Mouse (Mus musculus): ENCODE results near the gene C1rb. TPM values are rescaled to one million over a fixed set of nuclear protein-coding genes. Genes with fewer than 3 reads are reported as not detected.
A peak's percentile ranks its signal among the peaks of the same experiment; 100 is the strongest.

C1rb gene
- total and polyA plus RNA-seq, 3 experiments, result not detected

GRCm38 (mm10) chr6:124630763-124631162 lies 60.7 kb downstream of the C1rb start:
- peak overlapping the region; percentile 75 for H3K4me2 ChIP-seq (ENCODE audit: insufficient read depth, low read depth, poor library complexity, severe bottlenecking)
- no peak overlapping the region for H3K9ac ChIP-seq (ENCODE audit: insufficient read depth, low read depth)
- no peaks in the 10 kb centered on the region for H3K36me3 ChIP-seq (replicated peaks in 1 of 2; ENCODE audit: control insufficient read depth in 1 of 2, insufficient read depth in 1 of 2, low read length in 1 of 2)
- H3K27me3 ChIP-seq (replicated peaks), result no peaks in the 10 kb centered on the region
- no peak overlapping the region for H3K4me3 ChIP-seq (replicated peaks in 1 of 3; ENCODE audit: low read depth in 2 of 3, low read length in 2 of 3, poor library complexity in 1 of 3)
- H3K4me1 ChIP-seq (ENCODE audit: control insufficient read depth in 1 of 2, insufficient read depth in 2 of 2), result peaks cover 0 to 5% of the 10 kb centered on the region in 2 experiments; a peak in 1 of 4 replicates
- H3K79me2 ChIP-seq (replicated peaks; ENCODE audit: control insufficient read depth, extremely low read depth, insufficient read depth, poor library complexity, severe bottlenecking), result no peaks in the 10 kb centered on the region
- no peaks in the 10 kb centered on the region for H3K9me3 ChIP-seq (replicated peaks; ENCODE audit: low read length)
- dilution Hi-C loops (cut with MboI; ENCODE audit: extremely low pct_ligation_motif_present, extremely low pct_unique_long_range_greater_than_20kb, low sequenced_read_pairs) (no loop called here), in situ Hi-C loops (cut with MboI; ENCODE audit: low pct_ligation_motif_present, low pct_unique_long_range_greater_than_20kb, low sequenced_read_pairs) (no loop called here)
- TF ChIP-seq KAT2A (IDR thresholded peaks at IDR 0.05; ENCODE audit: insufficient replicate concordance, low read length), result no peak
- TF ChIP-seq POLR2A (IDR thresholded peaks at IDR 0.05; ENCODE audit: low read depth, low read length), result no peak
- no peak for TF ChIP-seq ZNF384 (IDR thresholded peaks at IDR 0.05; ENCODE audit: low read depth, low read length)
- no peak for TF ChIP-seq MXI1 (IDR thresholded peaks at IDR 0.05; ENCODE audit: low read depth, low read length)
- no peak for TF ChIP-seq MAX (IDR thresholded peaks at IDR 0.05; ENCODE audit: low read length)
- no peak for TF ChIP-seq MAFK (IDR thresholded peaks at IDR 0.05; ENCODE audit: insufficient replicate concordance, low read length)
- no peak for TF ChIP-seq RCOR1 (conservative IDR thresholded peaks at IDR 0.05; ENCODE audit: low read depth, low read length)
- no peak for TF ChIP-seq MYC (IDR thresholded peaks at IDR 0.05; ENCODE audit: low read depth, low read length)
- TF ChIP-seq UBTF (IDR thresholded peaks at IDR 0.05; ENCODE audit: low read depth, low read length), result no peak
- no peak for TF ChIP-seq NRF1 (IDR thresholded peaks at IDR 0.05; ENCODE audit: low read depth, low read length)
- no peak for DNase-seq (ENCODE audit: extremely low read depth)
- H3K27ac ChIP-seq (ENCODE audit: insufficient read depth, low read depth), result no peak overlapping the region

Other genes with a start within 250 kb of the C1rb start
- gene Pex5, start 155.2 kb upstream of the C1rb start, total RNA-seq (2012; rRNA removed), result 27.5 and 29.2 TPM in 2 replicates
- 24.6 and 29.9 TPM in 2 replicates for gene Pex5, start 155.2 kb upstream of the C1rb start, total RNA-seq (2014; rRNA removed)
- gene Pex5, start 155.2 kb upstream of the C1rb start, polyA plus RNA-seq (2012; ENCODE audit: insufficient read length, low read depth), result 21.2 and 22.1 TPM in 2 replicates
- 17.2 and 17.7 TPM in 2 replicates for gene Clstn3, start 105.5 kb upstream of the C1rb start, total RNA-seq (2012; rRNA removed)
- gene Clstn3, start 105.5 kb upstream of the C1rb start, total RNA-seq (2014; rRNA removed), result 20.4 and 21.4 TPM in 2 replicates
- gene Clstn3, start 105.5 kb upstream of the C1rb start, polyA plus RNA-seq (2012; ENCODE audit: insufficient read length, low read depth), result 126 and 130 TPM in 2 replicates
- 0.38 and 0.59 TPM in 2 replicates for gene C1rl, start 77.2 kb upstream of the C1rb start, total RNA-seq (2012; rRNA removed)
- 1.0 and 1.2 TPM in 2 replicates for gene C1rl, start 77.2 kb upstream of the C1rb start, total RNA-seq (2014; rRNA removed)
- gene C1rl, start 77.2 kb upstream of the C1rb start, polyA plus RNA-seq (2012; ENCODE audit: insufficient read length, low read depth), result 2.1 and 2.4 TPM in 2 replicates
- gene C1ra, start 57.9 kb upstream of the C1rb start, total RNA-seq (2012; rRNA removed), result 8.4 and 9.9 TPM in 2 replicates
- 19.8 and 20.1 TPM in 2 replicates for gene C1ra, start 57.9 kb upstream of the C1rb start, total RNA-seq (2014; rRNA removed)
- 21.9 TPM in 2 replicates for gene C1ra, start 57.9 kb upstream of the C1rb start, polyA plus RNA-seq (2012; ENCODE audit: insufficient read length, low read depth)
- gene C1s1, start 27.9 kb upstream of the C1rb start, total RNA-seq (2012; rRNA removed), result 0.55 and 0.80 TPM in 2 replicates
- gene C1s1, start 27.9 kb upstream of the C1rb start, total RNA-seq (2014; rRNA removed), result 1.3 and 1.8 TPM in 2 replicates
- 2.4 and 4.8 TPM in 2 replicates for gene C1s1, start 27.9 kb upstream of the C1rb start, polyA plus RNA-seq (2012; ENCODE audit: insufficient read length, low read depth)
- 0.08 TPM in 1 of 2 replicates, not detected in the other for gene C1s2, start 65.8 kb downstream of the C1rb start, total RNA-seq (2012; rRNA removed)
- 0.08 and 0.18 TPM in 2 replicates for gene C1s2, start 65.8 kb downstream of the C1rb start, total RNA-seq (2014; rRNA removed)
- 0.10 and 0.19 TPM in 2 replicates for gene C1s2, start 65.8 kb downstream of the C1rb start, polyA plus RNA-seq (2012; ENCODE audit: insufficient read length, low read depth)
- gene Lpcat3, start 92.7 kb downstream of the C1rb start, total RNA-seq (2012; rRNA removed), result 52.9 and 53.4 TPM in 2 replicates
- gene Lpcat3, start 92.7 kb downstream of the C1rb start, total RNA-seq (2014; rRNA removed), result 68.0 and 77.0 TPM in 2 replicates
- gene Lpcat3, start 92.7 kb downstream of the C1rb start, polyA plus RNA-seq (2012; ENCODE audit: insufficient read length, low read depth), result 86.9 and 113 TPM in 2 replicates
- gene Emg1, start 141.9 kb downstream of the C1rb start, total RNA-seq (2012; rRNA removed), result 352 and 439 TPM in 2 replicates
- 481 and 498 TPM in 2 replicates for gene Emg1, start 141.9 kb downstream of the C1rb start, total RNA-seq (2014; rRNA removed)
- gene Emg1, start 141.9 kb downstream of the C1rb start, polyA plus RNA-seq (2012; ENCODE audit: insufficient read length, low read depth), result 301 and 408 TPM in 2 replicates
- gene Phb2, start 142.0 kb downstream of the C1rb start, total RNA-seq (2012; rRNA removed), result 440 and 578 TPM in 2 replicates
- 380 and 405 TPM in 2 replicates for gene Phb2, start 142.0 kb downstream of the C1rb start, total RNA-seq (2014; rRNA removed)
- gene Phb2, start 142.0 kb downstream of the C1rb start, polyA plus RNA-seq (2012; ENCODE audit: insufficient read length, low read depth), result 623 and 694 TPM in 2 replicates
- gene Ptpn6, start 168.4 kb downstream of the C1rb start, total RNA-seq (2012; rRNA removed), result 247 and 283 TPM in 2 replicates
- gene Ptpn6, start 168.4 kb downstream of the C1rb start, total RNA-seq (2014; rRNA removed), result 300 and 327 TPM in 2 replicates
- gene Ptpn6, start 168.4 kb downstream of the C1rb start, polyA plus RNA-seq (2012; ENCODE audit: insufficient read length, low read depth), result 585 and 814 TPM in 2 replicates
- gene Grcc10, start 171.1 kb downstream of the C1rb start, total RNA-seq (2012; rRNA removed), result 146 and 197 TPM in 2 replicates
- 59.3 and 64.3 TPM in 2 replicates for gene Grcc10, start 171.1 kb downstream of the C1rb start, total RNA-seq (2014; rRNA removed)
- 88.4 and 93.7 TPM in 2 replicates for gene Grcc10, start 171.1 kb downstream of the C1rb start, polyA plus RNA-seq (2012; ENCODE audit: insufficient read length, low read depth)
- not detected in 2 replicates for gene Gm45234, start 185.7 kb downstream of the C1rb start, total RNA-seq (2012; rRNA removed)
- gene Gm45234, start 185.7 kb downstream of the C1rb start, total RNA-seq (2014; rRNA removed), result not detected in 2 replicates
- gene Gm45234, start 185.7 kb downstream of the C1rb start, polyA plus RNA-seq (2012; ENCODE audit: insufficient read length, low read depth), result not detected in 2 replicates
- 3.8 and 4.6 TPM in 2 replicates for gene Atn1, start 186.2 kb downstream of the C1rb start, total RNA-seq (2012; rRNA removed)
- gene Atn1, start 186.2 kb downstream of the C1rb start, total RNA-seq (2014; rRNA removed), result 0.50 and 1.7 TPM in 2 replicates
- gene Atn1, start 186.2 kb downstream of the C1rb start, polyA plus RNA-seq (2012; ENCODE audit: insufficient read length, low read depth), result 27.0 and 35.1 TPM in 2 replicates
- 15.9 and 24.6 TPM in 2 replicates for gene Eno2, start 199.4 kb downstream of the C1rb start, total RNA-seq (2012; rRNA removed)
- 20.8 and 26.7 TPM in 2 replicates for gene Eno2, start 199.4 kb downstream of the C1rb start, total RNA-seq (2014; rRNA removed)
- 23.1 and 23.6 TPM in 2 replicates for gene Eno2, start 199.4 kb downstream of the C1rb start, polyA plus RNA-seq (2012; ENCODE audit: insufficient read length, low read depth)
- gene Lrrc23, start 209.4 kb downstream of the C1rb start, total RNA-seq (2012; rRNA removed), result not detected in 2 replicates
- not detected in 2 replicates for gene Lrrc23, start 209.4 kb downstream of the C1rb start, total RNA-seq (2014; rRNA removed)
- 0.20 TPM in 1 of 2 replicates, not detected in the other for gene Lrrc23, start 209.4 kb downstream of the C1rb start, polyA plus RNA-seq (2012; ENCODE audit: insufficient read length, low read depth)
- gene Spsb2, start 238.4 kb downstream of the C1rb start, total RNA-seq (2012; rRNA removed), result 2.1 and 2.4 TPM in 2 replicates
- not detected in 2 replicates for gene Spsb2, start 238.4 kb downstream of the C1rb start, total RNA-seq (2014; rRNA removed)
- gene Spsb2, start 238.4 kb downstream of the C1rb start, polyA plus RNA-seq (2012; ENCODE audit: insufficient read length, low read depth), result 3.3 and 3.4 TPM in 2 replicates
- gene Tpi1, start 244.0 kb downstream of the C1rb start, total RNA-seq (2012; rRNA removed), result 733 and 1,303 TPM in 2 replicates
- gene Tpi1, start 244.0 kb downstream of the C1rb start, total RNA-seq (2014; rRNA removed), result 1,570 and 1,645 TPM in 2 replicates
- 758 and 807 TPM in 2 replicates for gene Tpi1, start 244.0 kb downstream of the C1rb start, polyA plus RNA-seq (2012; ENCODE audit: insufficient read length, low read depth)